Mouse (Mus musculus): ENCODE results near the gene Clcn7. TPM values are rescaled to one million over a fixed set of nuclear protein-coding genes. Genes with fewer than 3 reads are reported as not detected.
"Not testable (repeated sequence)": the region's sequence is repeated elsewhere in the genome, so short reads cannot be mapped to it uniquely, and the experiment has no call there.

Gene Clcn7
- polyA plus RNA-seq, 1 experiment from 2014 or later: 27.8 TPM

DNA sequence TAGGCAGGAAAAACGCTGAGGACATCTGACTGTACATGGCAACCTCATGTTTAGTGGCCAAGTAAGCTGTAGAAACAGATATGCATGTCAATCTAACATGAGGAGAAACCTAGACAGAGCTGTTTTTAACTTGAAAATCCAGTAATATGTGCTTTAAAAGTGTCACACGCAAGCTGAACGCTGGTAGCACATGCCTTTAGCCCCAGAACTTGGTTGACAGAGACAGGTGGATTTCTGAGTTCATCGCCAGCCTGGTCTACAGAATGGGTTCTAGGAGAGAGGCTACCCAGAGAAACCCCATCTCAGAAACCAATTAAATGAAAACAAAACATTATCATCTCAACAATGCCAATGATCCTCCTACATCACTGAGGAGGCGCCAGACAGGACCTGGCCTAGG is 22.0 kb upstream of the Clcn7 start:
- no peak for ATAC-seq (ENCODE audit: insufficient number of reproducible peaks, insufficient read depth, low FRiP score, low TSS enrichment, low read depth)
- peaks cover 8% of the 10 kb centered on the region for H3K4me1 ChIP-seq
- no peaks in the 10 kb centered on the region for H3K9me3 ChIP-seq
- H3K27me3 ChIP-seq: no peaks in the 10 kb centered on the region
- 89% methylated on average over 5 of the region's 5 CpGs for WGBS
- no peak overlapping the region for H3K4me3 ChIP-seq
- no peak overlapping the region for H3K27ac ChIP-seq
- H3K9ac ChIP-seq: no peak overlapping the region
- H3K36me3 ChIP-seq: peaks cover 77% of the 10 kb centered on the region
- H3K4me2 ChIP-seq: no peak overlapping the region

DNA sequence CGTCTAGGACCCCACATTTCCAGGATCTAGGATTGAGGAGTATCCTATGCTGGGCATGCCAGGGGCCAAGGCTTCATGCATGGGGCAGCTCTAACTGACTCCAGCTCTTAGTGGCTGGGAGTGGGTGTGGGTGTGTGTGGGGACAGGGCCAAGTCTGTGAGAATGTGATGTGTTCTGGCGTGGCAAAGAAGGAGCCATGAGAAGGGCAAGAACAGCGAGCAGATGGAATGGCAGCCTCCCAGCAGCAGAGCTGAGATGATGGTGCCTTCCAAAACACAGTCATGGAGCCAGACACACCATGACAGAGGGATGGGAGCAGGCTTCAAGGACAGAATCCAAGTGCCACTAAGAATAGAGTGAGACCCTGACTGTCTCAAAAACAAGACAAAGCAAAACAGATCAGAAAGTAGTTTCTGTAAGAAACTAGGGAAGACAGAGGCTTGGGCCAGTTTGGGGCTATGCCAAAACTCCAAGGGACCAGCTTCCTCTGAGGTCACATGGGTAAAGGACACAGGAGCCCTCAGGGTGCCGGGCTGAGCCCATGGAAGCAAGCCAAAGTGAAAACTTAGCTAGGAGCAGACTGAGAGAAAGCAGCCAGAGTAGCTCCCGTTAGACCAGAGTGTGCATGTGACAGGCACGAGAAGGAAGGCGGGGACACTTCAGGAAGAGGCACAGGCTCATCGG is 21.3 kb upstream of the Clcn7 start:
- Histone ChIP-seq H3K9ac (0 out of 2 replicates have a peak overlapping the region, but pooled peaks have one; percentile 0), H3K4me2 (no peak overlapping the region), H3K27me3 (no peaks in the 10 kb centered on the region), H3K4me1 (peaks cover 11% of the 10 kb centered on the region), H3K27ac (no peak overlapping the region), H3K4me3 (no peak overlapping the region), H3K36me3 (peaks cover 70% of the 10 kb centered on the region), H3K9me3 (no peaks in the 10 kb centered on the region)
- 88% methylated on average over 8 of the region's 8 CpGs for WGBS
- no peak for ATAC-seq (ENCODE audit: insufficient number of reproducible peaks, insufficient read depth, low FRiP score, low TSS enrichment, low read depth)

DNA sequence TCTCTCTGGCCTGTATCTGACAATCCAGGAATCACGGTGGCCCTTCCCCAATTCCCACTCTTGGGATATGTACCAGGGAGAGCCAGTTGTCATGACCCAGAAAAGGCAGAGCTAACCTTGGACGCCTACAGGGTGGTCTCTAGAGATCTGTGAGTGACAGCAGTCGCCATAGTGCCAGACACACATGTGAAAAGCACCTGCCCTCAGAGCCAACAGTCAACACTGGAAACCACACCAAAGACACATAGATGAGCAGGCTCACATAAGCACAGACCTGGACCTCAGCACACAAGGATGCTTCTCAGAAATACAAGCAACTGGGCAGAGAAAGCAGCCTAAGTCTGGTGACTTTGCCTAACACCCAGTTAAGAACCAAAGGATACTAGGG is 20.8 kb upstream of the Clcn7 start:
- 0 out of 2 replicates have a peak overlapping the region, but pooled peaks have one; percentile 21 for H3K9ac ChIP-seq
- H3K27ac ChIP-seq: no peak overlapping the region
- H3K4me1 ChIP-seq: peaks cover 11% of the 10 kb centered on the region
- no peak overlapping the region for H3K4me2 ChIP-seq
- H3K9me3 ChIP-seq: no peaks in the 10 kb centered on the region
- no peak for ATAC-seq (ENCODE audit: insufficient number of reproducible peaks, insufficient read depth, low FRiP score, low TSS enrichment, low read depth)
- H3K36me3 ChIP-seq: peaks cover 65% of the 10 kb centered on the region
- 76% methylated on average over 3 of the region's 3 CpGs for WGBS
- H3K27me3 ChIP-seq: no peaks in the 10 kb centered on the region
- H3K4me3 ChIP-seq: no peak overlapping the region

DNA sequence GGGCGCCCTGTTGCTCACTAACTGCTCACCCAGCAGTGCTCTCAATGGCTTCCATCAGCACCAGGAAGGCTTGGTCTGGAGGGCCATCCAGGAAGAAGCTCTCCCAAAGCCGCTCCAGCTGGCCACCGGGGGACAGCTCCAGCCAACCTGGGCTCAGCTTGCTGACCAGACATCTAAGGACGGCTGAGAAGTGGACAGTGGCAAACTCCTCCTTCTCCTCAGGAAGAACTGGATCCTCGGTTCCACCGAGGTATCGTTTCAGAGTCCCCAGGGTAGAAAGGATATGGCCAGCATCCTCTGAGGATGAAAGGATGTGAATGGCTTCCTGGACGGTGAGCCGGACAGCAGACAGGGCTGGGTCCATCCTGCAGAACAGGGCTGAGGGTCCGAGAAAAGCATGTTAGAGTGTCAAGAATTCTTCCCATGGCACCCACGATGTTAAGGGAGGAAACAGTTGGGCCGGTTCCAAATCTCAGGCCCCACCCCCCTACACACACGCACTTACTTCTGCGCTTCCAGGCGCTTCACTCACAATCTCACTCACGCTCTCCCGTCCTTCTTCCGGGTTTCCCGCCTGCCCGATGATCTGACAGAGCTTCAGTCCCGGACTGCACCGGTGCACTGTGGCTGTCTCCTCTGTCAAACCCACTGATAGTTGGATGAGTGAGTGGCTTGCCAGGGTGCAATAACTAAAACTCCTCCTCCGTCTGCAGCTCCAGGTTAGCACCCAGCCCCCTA is 18.1 kb upstream of the Clcn7 start:
- Histone ChIP-seq H3K9ac (peak overlapping the region; percentile 82), H3K4me2 (peak overlapping the region; percentile 93), H3K27me3 (no peaks in the 10 kb centered on the region), H3K27ac (peak overlapping the region; percentile 92), H3K36me3 (peaks cover 40% of the 10 kb centered on the region), H3K9me3 (no peaks in the 10 kb centered on the region), H3K4me3 (peak overlapping the region; percentile 71), H3K4me1 (peaks cover 11% of the 10 kb centered on the region)
- ATAC-seq (ENCODE audit: insufficient number of reproducible peaks, insufficient read depth, low FRiP score, low TSS enrichment, low read depth): no peak; the same call in none of the 2 replicates
- WGBS: 8% methylated on average over 23 of the region's 23 CpGs

DNA sequence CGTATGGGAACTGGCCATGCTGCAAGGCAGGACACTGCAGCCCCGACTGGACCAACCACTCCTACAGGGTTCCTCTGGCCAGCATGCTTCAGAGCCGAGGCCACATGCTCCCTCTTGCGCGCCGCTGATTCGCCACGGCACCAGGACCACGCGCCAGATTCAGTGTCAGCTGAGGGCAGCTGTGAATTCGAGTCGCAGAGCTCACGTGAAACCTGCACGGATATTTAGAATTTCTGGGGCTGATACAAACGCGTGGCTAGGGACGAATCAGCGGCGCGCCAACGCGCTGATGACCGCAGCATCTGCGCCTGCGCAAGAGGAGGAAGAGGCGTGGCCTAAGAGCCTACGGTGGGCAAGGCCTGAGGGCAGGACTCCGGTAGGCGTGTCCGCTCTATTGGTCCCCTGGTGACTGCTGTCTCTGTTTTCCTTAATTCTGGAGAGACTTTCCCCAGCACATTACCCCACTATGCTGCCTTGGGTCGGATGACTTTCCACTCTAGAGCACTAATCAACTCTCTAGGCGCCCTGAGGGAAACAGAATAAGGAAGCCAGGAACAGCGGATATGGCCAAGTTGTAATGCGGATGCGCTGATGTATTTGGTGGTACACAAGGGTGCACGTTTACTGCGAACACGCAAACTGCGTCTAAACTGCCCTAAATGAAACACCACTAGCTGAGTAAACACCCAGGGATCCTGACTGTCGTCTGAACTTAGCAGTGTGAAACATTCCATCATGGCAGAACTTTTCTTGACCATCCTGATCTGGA is 17.3 kb upstream of the Clcn7 start, which contains the start of gene Telo2:
TSS of gene Telo2 (minus strand) at position 304 of the 769 bp plus-strand sequence.
- peak within 1 kb of the TSS; percentile 71 for H3K4me3 ChIP-seq
- peak within 1 kb of the TSS; percentile 92 for H3K27ac ChIP-seq
- peaks cover 18% of the 10 kb centered on the region for H3K4me1 ChIP-seq
- peak; percentile 82 for ATAC-seq (ENCODE audit: insufficient number of reproducible peaks, insufficient read depth, low FRiP score, low TSS enrichment, low read depth)
- peaks cover 33% of the 10 kb centered on the region for H3K36me3 ChIP-seq
- peak within 1 kb of the TSS; percentile 82 for H3K9ac ChIP-seq
- no peaks in the 10 kb centered on the region for H3K27me3 ChIP-seq
- 4% methylated on average over 40 of the region's 40 CpGs for WGBS
- no peaks in the 10 kb centered on the region for H3K9me3 ChIP-seq
- peak within 1 kb of the TSS; percentile 93 for H3K4me2 ChIP-seq

DNA sequence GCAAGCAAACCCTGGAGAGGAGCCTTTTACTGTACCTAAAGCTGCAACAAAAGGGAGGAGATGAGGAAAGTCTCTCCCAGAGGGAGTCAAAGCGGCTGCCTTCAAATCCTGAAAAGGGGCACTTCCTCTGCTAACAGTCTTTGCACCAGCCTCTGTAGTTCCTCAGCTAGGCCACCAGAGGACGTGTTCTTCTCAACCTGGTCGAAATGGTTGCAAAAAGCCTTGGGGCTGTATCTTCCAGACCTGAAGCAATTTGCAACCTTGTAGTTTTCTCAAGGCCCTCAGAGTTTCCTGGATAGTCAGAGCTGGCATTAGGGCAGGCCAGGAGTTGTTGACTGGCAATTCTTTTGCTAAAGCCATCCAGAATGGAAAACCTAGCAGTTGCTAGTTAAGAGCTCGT is 15.9 kb upstream of the Clcn7 start:
- H3K9ac ChIP-seq: no peak overlapping the region
- peaks cover 20% of the 10 kb centered on the region for H3K36me3 ChIP-seq
- no peaks in the 10 kb centered on the region for H3K9me3 ChIP-seq
- no peak overlapping the region for H3K4me3 ChIP-seq
- no peak for ATAC-seq (ENCODE audit: insufficient number of reproducible peaks, insufficient read depth, low FRiP score, low TSS enrichment, low read depth)
- no peaks in the 10 kb centered on the region for H3K27me3 ChIP-seq
- 30% methylated on average over 4 of the region's 4 CpGs for WGBS
- peaks cover 18% of the 10 kb centered on the region for H3K4me1 ChIP-seq
- no peak overlapping the region for H3K4me2 ChIP-seq
- no peak overlapping the region for H3K27ac ChIP-seq

DNA sequence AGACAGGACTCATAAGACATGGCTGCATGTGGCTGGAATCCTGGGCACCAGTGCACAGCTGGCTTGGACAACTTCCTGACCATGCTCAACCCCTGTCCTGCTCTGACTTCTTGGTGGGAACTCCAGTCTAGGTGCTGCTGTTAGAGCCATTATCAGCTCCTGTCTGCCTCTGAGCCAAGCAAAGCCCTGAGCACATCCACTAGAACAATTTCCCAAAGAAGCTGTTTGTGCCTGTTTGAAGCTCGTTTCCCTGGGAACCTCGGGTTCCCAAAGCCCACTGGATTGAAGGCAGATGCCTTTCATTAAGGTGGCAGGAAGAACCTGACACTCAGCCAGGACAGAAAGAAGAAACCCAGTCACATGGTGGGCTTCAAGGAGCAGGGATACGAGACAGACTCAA is 12.8 kb upstream of the Clcn7 start, which contains the start of gene Ptx4:
TSS of gene Ptx4 (plus strand) at position 355 of the 400 bp plus-strand sequence.
- no peaks in the 10 kb centered on the region for H3K9me3 ChIP-seq
- no peak for ATAC-seq (ENCODE audit: insufficient number of reproducible peaks, insufficient read depth, low FRiP score, low TSS enrichment, low read depth)
- H3K4me1 ChIP-seq: peaks cover 12% of the 10 kb centered on the region
- no peaks in the 10 kb centered on the region for H3K36me3 ChIP-seq
- WGBS: 16% methylated on average over 3 of the region's 3 CpGs
- no peak within 1 kb of the TSS for H3K4me3 ChIP-seq
- H3K27ac ChIP-seq: no peak within 1 kb of the TSS
- 0 out of 2 replicates have a peak within 1 kb of the TSS, but pooled peaks have one; percentile 32 for H3K9ac ChIP-seq
- H3K4me2 ChIP-seq: no peak within 1 kb of the TSS
- no peaks in the 10 kb centered on the region; the same call in 1 of the 2 replicates for H3K27me3 ChIP-seq

DNA sequence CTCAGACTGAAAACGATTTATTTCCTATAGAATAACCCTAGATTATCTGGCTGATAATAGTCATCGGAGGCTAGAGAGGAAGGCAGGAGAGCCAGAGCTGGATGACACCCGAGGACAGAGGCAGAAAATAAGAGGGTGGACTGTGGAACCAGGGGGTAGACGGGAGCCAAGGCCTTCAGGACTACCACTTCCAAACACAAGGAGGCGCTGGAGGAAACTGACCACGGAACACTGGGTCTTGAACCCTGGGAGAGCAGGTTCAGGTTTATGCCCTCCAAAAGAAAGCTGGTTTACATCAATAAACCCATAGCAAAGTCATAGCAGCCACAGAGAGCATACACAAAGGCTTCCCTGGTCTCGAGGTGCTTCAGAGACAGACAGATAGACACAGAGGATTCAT is 9.2 kb upstream of the Clcn7 start:
- Histone ChIP-seq H3K4me3 (no peak overlapping the region), H3K27me3 (no peaks in the 10 kb centered on the region; the same call in 1 of the 2 replicates), H3K9ac (no peak overlapping the region), H3K36me3 (no peaks in the 10 kb centered on the region), H3K27ac (no peak overlapping the region), H3K4me2 (no peak overlapping the region), H3K4me1 (peaks cover 7% of the 10 kb centered on the region), H3K9me3 (no peaks in the 10 kb centered on the region)
- 31% methylated on average over 7 of the region's 7 CpGs for WGBS
- no peak for ATAC-seq (ENCODE audit: insufficient number of reproducible peaks, insufficient read depth, low FRiP score, low TSS enrichment, low read depth)

DNA sequence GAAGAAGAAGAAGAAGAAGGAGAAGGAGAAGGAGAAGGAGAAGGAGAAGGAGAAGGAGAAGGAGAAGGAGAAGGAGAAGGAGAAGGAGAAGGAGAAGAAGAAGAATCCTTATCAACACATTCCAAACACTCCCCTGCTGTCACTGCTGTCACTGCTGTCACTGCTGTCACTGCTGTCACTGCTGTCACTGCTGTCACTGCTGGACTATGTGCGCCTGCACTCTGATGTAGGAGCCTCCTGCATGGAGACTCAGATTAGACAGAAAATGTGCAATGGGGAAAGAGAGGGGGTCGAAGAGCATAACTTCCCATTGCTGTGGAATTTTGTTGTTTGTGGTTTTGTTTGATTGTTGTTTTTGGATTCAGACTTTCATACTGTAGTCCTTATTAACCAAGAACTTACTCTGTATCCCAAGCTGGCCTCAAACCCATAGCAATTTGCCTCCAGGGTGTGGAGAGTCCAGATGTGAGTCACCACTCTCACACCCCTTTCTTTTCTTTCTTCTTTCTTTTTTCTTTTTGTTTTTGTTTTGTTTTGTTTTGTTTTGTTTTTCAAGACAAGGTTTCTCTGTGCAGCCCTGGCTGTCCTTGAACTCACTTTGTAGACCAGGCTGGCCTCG is 7.6 kb upstream of the Clcn7 start:
- not testable (repeated sequence) for H3K9ac ChIP-seq; H3K4me1 ChIP-seq; H3K27me3 ChIP-seq; ATAC-seq (ENCODE audit: insufficient number of reproducible peaks, insufficient read depth, low FRiP score, low TSS enrichment, low read depth); H3K36me3 ChIP-seq; H3K4me3 ChIP-seq; H3K4me2 ChIP-seq; H3K9me3 ChIP-seq; H3K27ac ChIP-seq
- 67% methylated on average over 3 of the region's 3 CpGs for WGBS

DNA sequence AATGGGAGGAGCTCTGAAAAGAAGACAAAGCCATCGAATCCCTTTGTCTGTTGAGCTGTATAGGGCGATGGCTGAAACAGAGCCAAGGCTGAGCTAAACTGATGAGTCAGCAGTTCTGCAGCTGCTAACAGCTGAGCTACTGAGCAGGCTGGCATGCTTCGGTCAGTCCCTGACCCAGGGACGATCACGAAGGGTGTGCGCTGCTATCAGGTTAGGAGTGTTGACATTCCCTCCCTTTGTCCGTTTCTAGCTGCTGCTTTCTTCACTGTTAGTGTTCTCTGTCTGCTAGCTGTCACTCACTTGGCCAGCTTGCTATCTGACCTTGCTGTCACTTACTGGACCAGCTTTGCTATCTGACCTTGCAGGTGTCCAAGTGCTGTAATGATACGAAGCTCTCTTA is 6.1 kb upstream of the Clcn7 start:
- Histone ChIP-seq H3K9me3 (no peaks in the 10 kb centered on the region), H3K4me3 (no peak overlapping the region), H3K27ac (no peak overlapping the region), H3K9ac (no peak overlapping the region), H3K36me3 (no peaks in the 10 kb centered on the region), H3K4me1 (no peaks in the 10 kb centered on the region), H3K27me3 (no peaks in the 10 kb centered on the region; the same call in 1 of the 2 replicates), H3K4me2 (no peak overlapping the region)
- WGBS: 67% methylated on average over 8 of the region's 8 CpGs
- ATAC-seq (ENCODE audit: insufficient number of reproducible peaks, insufficient read depth, low FRiP score, low TSS enrichment, low read depth): no peak

DNA sequence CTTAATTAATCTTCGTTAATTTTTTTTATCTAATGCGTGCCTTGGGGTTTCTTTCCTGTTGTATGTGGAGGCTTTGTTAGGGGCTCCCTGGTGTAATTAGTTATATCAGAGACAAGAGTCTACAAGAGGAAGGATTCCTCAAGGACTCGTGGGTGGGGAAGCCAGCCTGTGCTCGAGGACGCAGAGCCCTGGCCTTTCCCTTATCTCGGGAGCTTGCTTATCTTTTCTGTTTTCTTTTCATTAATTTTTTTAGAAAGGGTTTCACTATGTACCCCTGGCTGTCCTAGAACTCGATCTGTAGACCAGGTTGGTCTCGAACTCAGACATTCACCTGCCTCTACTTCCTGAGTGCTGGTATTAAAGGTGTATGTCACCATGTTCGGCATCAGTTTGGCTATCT is 5.5 kb upstream of the Clcn7 start:
- no peaks in the 10 kb centered on the region for H3K9me3 ChIP-seq
- H3K27me3 ChIP-seq: no peaks in the 10 kb centered on the region; the same call in 1 of the 2 replicates
- no peak overlapping the region for H3K27ac ChIP-seq
- no peak overlapping the region for H3K4me3 ChIP-seq
- H3K36me3 ChIP-seq: no peaks in the 10 kb centered on the region
- WGBS: 73% methylated on average over 9 of the region's 9 CpGs
- no peaks in the 10 kb centered on the region for H3K4me1 ChIP-seq
- ATAC-seq (ENCODE audit: insufficient number of reproducible peaks, insufficient read depth, low FRiP score, low TSS enrichment, low read depth): no peak
- no peak overlapping the region for H3K9ac ChIP-seq
- H3K4me2 ChIP-seq: no peak overlapping the region
